Mouse (Mus musculus) layer of hippocampus, adult 6 months (tissue): ENCODE data around the gene Klf11. TPM values are rescaled to one million over a fixed set of nuclear protein-coding genes. Genes with fewer than 3 reads are reported as not detected.

Experiments used
- long read RNA-seq, 2 experiments: library from polyadenylated mRNA; unstranded; transcript quantifications; one replicate each; pipeline ENCODE4 v2.0.0; 2019 to 2020
- polyA plus RNA-seq: library from polyadenylated mRNA; unstranded; fragments of <200 nt; fragmentation: Nextera tagmentation; gene quantifications from 2 replicates; pipeline ENCODE4 v1.2.3, GENCODE M21; 2021

Gene Klf11
- polyA plus RNA-seq, result 3.1 and 3.8 TPM in 2 replicates
- long read RNA-seq, experiment 1, partial matches to known transcripts, result 0 of 2 reads
- long read RNA-seq, experiment 1, other reads (novel, unspliced or antisense), result 2 of 2 reads
- long read RNA-seq, experiment 2, full-length matches to known transcripts, result 14 of 17 reads
- long read RNA-seq, experiment 2, partial matches to known transcripts, result 2 of 17 reads
- long read RNA-seq, experiment 2, other reads (novel, unspliced or antisense), result 1 of 17 reads

DNA sequence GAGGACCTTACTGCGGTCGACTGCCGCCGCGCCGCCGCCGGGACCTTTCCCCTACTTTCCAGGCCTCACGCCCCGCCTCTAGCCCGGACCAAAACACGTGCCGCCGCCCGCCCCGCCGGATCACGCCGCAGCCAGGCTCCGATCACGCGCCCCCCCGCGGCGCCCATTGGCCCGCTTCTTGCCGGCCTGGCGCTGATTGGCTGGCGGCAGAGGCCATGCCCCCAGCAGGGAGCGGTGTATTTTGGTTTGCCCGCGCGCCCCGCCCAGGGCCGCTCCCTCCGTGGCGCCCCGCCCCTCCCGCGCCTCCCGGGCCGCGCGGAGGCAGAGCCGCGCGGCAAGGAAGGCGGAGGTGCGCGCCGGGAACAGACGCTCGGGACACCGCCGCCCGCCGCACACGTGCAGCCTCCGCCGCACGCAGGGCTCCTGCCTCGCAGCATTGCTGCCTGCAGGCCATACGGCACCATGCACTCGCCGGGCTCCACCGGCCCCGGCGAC is at the start of gene Klf11:
Klf11 (plus strand) TSS at position 212 of the 495 bp plus-strand sequence.

DNA sequence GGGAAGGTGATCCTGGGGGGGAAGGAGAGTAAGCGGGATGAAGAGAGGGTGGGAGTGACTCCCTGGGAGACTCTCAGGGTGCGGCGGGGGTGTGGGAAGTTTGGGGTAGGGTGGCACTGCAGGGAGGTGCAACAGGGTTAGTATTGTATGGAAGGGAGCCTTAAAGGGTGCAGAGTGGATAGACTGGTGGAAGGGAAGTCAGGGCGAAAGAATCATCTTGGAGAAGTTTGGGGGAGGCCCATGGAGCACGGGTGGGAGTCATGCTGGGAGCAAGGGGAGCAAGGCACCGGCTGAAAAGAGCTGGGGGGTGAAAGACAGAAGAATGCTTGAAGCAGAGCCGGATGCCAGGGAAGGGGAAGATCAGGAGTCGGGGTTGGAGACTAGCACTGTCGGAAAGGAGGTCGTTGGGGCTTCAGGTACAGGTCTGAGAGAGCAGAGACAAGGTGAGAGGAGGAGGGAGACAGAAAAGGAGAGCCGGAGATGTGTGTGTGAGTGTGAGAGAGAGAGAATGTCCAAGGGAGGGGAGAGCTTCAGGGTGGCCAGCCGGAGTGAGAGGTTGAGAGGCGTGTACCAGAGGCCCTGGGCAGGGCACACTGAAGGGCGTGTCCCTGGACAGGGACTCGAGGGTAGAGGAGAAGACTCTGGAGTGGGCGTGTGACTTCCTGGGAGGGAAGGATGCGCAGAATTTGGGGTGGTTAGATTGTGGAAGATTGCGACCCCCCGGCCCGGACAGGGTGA is 30.4 kb downstream of the Klf11 start, which contains the start of gene Cys1:
Cys1 (minus strand) TSS at position 528 of the 738 bp plus-strand sequence.

DNA sequence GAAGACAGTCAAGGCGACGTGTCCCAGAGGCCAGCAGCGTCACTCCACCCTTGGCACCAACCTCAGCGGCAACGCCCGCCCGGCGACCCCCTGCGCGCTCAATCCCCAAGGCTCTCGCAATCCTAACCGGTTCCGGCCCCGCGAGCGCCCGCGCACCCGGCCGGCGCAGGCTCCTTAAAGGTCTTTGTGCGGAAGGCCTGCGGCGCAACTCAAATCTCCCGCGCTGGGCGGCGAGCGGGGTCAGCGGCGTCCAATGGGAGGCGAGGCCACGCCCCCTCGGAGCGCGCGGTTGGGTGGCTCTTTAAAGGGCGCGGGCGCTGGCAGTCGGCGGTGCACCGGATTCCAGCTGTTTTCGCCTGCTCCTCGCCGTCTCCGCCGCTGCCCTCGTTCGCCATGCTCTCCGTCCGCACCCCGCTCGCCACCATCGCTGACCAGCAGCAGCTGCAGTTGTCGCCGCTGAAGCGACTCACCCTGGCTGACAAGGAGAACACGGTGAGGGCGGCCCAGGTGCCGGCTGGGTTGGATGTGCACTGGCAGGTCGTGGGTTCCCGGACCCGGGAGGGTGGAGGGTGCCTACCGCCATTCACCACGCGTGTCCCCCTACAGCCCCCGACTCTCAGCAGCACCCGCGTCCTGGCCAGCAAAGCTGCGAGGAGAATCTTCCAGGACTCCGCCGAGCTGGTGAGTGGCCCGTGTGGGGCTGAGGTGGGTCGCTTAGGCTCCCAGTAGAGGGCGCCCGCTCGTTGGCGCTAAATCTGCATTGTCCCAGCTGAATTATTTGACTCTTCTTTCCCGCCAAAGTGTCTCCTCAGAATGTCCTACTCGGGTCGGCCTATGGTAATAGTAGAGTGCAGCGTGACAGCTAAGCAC is 57.1 kb downstream of the Klf11 start, which contains the start of gene Rrm2:
Rrm2 (plus strand) TSS at position 288 of the 870 bp plus-strand sequence.

Other genes with a start within 250 kb of the Klf11 start
- gene Taf1b, start 152.9 kb upstream of the Klf11 start, polyA plus RNA-seq, result 18.4 and 22.7 TPM in 2 replicates
- 14.2 and 15.4 TPM in 2 replicates for gene Grhl1, start 79.0 kb upstream of the Klf11 start, polyA plus RNA-seq
- gene Cys1, start 30.5 kb downstream of the Klf11 start, polyA plus RNA-seq, result 2.5 TPM in 2 replicates
- 2.2 TPM in 2 replicates for gene Rrm2, start 57.0 kb downstream of the Klf11 start, polyA plus RNA-seq
- gene Mboat2, start 179.6 kb downstream of the Klf11 start, polyA plus RNA-seq, result 36.5 and 38.8 TPM in 2 replicates